Mouse (Mus musculus) adrenal gland, adult (tissue): ENCODE results near the gene Tkfc.

ENCODE experiments used
- DNase-seq, 2 experiments: peaks; one replicate each; pipeline ENCODE4 v3.0.0; 2022 to 2023; ENCODE audit warnings: low spot score in 1 of 2; ENCODE audit not compliant: inconsistent age in 2 of 2

Tkfc gene

DNA sequence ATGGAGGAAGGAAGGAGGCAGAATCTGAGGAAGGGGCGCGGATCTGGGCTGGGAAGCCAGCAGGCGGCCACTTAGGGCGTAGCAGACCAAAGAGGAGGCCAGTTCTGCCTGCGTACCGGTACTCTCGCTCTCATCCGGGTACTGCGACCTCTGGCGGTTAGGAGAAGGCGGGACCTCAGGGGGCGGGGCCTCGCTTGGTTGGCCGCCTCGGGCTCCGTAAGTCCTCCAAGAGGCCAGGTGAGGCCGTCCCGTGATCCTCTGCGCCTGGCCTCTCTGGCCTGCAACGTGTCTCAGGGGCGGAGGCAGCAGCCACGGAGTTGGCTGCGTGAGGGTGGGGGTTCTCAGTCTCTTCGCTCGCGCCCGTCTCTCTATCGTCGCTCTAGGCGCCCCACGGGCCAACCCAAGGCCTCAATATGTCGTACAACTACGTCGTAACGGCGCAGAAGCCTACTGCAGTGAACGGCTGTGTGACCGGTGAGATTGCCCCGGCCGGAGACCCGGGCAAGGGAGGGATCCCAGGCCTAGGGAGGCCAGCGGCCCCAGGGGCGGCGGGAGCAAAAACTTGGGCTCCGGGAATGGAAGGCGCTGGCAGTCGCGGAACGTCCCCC lies at the start of gene Tkfc, which contains the start of gene Ddb1:
Gene Tkfc (minus strand): TSS at position 362 of the 608 bp plus-strand sequence.
Gene Ddb1 (plus strand): TSS at position 35 of the 608 bp plus-strand sequence.
- DNase-seq: peak; percentile 99 to 100

GRCm38 (mm10) chr19:10648156-10648555 lies 42.7 kb upstream of the Tkfc start:
- no peak for DNase-seq

DNA sequence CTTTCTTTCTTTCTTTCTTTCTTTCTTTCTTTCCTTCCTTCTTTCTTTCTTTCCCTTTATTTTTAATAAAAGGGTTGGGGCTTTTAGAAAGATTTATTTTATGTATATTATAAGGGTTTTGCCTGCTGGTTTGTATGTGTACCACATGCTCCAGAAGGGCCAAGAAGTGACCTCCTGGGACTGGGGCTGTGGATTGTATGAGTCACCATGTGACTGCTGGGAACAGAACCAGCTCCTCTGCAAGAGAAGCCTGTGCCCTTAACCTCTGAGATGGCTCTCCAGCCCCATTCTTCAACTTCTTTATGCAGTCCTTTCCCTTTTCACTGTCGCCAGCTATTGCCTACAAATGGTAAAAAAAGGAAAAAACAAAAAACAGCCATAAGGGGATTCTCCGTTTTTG lies 40.2 kb upstream of the Tkfc start:
- peak; percentile 54 to 74 for DNase-seq

DNA sequence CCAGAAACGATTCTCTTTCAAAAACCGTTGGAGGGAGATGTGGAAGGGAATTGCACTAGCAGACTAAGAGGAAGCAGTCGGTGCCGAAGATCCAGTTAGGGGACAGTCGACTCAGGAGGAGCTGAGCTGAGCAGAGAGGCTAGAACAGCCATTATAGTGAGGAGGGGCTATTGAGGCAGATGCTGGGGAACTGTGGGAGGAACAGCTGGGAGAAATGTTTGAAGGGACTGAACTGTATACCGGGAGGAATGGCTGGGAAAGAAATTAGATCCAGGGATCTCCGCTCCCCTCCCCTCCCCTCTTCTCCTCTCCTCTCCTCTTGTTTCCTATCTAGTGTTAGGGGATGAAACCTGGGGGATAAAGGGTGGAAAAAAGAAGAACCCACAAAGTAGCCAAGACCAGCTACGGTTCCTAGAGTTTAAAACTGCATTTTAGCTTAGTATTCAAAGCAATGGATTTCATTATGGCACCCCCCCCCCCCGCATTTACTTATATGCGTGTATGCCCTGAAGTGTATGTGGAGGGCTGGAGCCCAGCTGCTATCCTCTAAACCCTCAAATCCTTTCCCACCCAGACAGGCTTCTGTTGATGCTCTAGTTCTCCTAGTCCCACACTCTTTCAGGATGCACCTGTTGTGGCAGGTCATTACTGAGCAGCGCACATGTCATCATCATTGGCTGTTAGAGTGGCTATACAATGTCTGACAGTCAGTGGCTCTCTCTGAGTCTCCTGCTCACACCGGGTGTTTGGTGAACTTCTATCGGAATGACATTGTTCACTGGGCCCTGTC lies 35.3 kb upstream of the Tkfc start:
- DNase-seq: no peak

DNA sequence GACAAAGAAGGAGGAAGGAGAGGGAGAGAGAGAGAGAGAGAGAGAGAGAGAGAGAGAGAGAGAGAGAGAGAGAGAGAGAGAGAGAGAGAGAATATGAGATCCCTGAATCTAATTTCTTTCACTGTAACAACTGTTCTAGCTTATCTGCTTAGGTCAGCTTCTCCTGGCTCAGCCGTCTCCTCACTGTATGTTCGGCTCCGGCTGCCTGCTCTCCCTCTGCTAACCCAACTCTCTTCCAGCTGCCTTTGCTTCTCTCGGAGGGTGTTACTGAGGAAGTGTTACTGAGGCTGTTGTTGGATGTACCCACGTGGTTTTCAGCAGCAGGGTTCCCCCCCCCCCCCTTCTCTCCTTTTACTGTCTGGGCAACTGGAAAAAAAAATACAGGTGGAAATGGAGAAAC lies 34.6 kb upstream of the Tkfc start:
- DNase-seq: no peak

DNA sequence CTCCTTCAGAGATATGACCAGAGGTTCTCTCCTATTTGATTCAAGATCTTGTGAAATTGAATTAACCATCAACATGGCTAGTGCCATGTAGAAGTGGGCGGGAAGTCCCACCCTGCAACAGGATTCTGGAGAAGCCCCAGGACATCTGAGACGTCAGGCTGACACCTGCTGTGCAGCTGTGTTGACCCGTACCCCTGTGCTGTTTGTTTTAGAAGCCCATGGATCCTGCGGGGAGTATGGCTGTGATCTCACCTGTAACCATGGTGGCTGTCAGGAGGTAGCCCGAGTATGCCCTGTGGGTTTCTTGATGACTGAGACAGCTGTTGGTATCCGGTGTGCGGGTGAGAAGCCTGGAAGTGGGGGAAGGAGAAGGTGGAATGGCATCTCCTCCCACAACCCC lies 32.4 kb upstream of the Tkfc start:
- DNase-seq: no peak

- DNase-seq: peak in 1 of 2 experiments; percentile 75
Observed at GRCm38 (mm10) chr19:10634872-10635318, 29.4 kb upstream of the Tkfc start.

- DNase-seq: peak; percentile 58 to 86
Observed at GRCm38 (mm10) chr19:10634106-10634871, 28.8 kb upstream of the Tkfc start, which contains the start of gene Vwce. Gene Vwce (plus strand): TSS chr19:10634213.

DNA sequence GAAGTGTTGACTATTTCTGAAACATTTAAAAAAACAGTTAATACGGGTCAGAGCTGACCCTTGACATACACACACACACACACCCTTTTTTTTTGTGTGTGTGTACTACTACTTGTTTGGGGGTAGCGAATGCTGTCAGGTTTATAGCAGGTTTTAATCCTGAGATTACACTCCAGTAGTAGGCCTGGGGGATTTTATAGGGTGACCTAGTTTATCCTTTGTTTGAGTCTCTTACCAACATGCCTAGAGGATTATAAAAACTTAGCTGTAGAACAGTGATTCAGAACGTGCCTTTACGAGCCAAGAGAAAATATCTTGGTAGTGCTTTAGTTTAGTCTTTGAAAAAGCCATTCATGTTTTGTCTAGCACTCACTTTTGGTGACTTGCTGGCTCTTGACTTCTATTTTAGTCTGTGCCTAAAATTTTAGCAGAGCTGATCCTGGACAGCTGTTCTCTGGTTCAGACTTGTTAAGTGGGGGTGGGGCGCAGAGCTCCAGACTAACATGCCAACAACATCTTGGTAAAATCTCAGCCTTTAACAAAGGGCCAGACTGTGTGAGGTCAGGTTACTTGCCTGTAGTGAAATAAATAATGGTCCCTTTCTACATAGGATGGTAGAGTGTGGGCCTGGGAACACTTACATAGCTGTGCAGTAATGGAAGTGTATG lies 3.3 kb upstream of the Tkfc start:
- no peak for DNase-seq

GRCm38 (mm10) chr19:10605901-10606622 lies 608 bp upstream of the Tkfc start:
- DNase-seq: peak in 1 of 2 experiments; percentile 57

DNA sequence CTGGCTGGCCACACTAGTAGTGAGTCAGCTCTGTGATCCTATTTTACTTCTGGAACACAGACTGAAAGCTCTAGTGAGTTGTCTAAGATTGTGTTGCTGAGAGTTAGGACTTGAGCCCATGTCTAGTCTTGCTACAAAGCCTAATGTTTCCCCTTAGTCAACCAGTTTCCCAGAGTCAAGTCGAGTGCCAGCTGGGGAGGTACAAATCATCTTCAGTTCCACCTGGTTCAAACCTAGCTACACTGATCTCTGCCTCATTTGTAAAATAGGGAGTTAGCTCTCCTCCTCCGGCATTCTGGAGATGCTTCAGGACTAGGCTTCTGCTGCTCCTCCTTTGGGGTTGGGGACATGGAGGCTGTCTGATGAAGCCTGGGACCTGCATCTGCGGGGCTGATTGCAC lies 920 bp downstream of the Tkfc start:
- no peak for DNase-seq

GRCm38 (mm10) chr19:10603660-10604523 lies 1.6 kb downstream of the Tkfc start:
- peak; percentile 22 to 46 for DNase-seq

DNA sequence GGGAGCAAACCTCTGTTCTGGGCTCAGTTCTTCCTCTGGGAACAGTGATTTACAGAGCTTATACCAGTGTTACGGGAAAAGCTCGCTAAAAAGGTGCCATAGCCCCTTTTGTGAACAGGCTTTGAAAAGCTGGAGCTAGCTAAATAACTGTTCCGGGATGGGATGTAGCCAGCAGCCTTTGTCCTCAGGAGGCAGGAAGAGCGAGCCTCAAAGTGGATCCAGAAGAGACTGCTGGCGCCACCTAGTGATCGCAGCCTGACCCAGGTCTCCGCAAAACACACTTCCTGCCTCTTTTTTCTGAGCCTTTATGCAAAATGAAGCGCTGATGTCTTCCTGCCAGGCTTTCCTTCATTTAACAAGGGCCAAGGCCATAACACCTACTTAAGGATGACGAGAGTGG lies 2.7 kb downstream of the Tkfc start:
- DNase-seq: peak; percentile 87 to 95

DNA sequence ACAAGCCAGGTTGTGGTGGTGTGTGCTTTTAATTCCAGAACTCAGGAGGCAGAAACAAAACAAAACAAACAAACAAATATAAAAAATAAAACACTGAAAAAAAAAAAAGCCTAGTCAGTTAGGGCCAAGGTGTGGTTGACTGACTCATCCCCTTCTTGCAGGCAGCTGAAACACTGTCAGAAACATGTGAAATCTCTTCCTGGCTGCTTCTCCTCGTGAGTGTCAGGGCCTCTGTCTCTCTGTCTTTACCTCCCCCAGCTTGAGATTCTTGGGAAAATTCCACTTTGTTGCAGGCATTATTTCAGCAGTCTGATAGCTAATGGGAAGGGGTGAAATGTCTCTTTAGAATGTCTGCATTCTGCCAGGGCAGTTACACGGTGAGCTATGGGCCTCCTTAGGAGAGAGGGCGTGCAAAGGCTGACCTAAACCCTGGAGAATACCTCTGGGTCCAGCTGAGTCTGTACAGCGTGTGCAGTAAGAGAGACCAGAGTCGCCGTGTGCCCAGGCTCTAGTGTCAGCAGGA lies 3.1 kb downstream of the Tkfc start:
- no peak for DNase-seq

- DNase-seq: no peak
Observed at GRCm38 (mm10) chr19:10599648-10600047, 5.8 kb downstream of the Tkfc start.

DNA sequence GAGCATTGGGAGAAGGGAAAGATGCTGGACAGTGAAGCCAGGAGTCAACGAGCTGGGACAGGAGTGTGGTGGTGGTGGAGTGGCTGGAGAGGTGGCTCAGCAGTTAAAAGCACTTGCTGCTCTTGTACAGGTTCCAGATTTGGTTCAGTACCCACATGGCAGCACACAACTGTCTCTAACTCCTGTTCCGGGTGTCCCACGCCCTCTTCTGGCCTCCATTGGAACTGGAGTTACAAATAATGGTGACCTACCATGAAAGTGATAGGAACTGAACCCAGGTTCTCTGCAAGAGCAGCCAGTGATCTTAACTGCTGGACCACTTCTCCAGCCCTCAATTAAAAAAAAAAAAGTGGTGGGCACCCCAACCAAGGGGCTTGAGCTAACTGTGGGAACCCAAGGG lies 7.3 kb downstream of the Tkfc start:
- peak in 1 of 2 experiments; percentile 64 for DNase-seq

GRCm38 (mm10) chr19:10591659-10592377 lies 13.6 kb downstream of the Tkfc start:
- no peak for DNase-seq

- DNase-seq: no peak
Observed at GRCm38 (mm10) chr19:10590301-10590700, 15.2 kb downstream of the Tkfc start.
